In genomic region chr2:164073918-164074578, GRCm38 (mm10) we compare ENCODE assay signal across 8 mouse cellular contexts. TPM values are rescaled to one million over a fixed set of nuclear protein-coding genes. Genes with fewer than 3 reads are reported as not detected.
DNase-seq lines count a peak whose midpoint lies in the region; ATAC-seq and TF ChIP-seq lines count a peak whose summit lies in the region.

No protein-coding gene starts in this region.

- no peaks in the 10 kb centered on the region for H3K27me3 ChIP-seq in embryonic facial prominence, embryonic 15.5 days
- H3K27me3 ChIP-seq in kidney, embryonic 14.5 days (ENCODE audit: control insufficient read depth, insufficient read depth, low read length): no peaks in the 10 kb centered on the region
- H3K27me3 ChIP-seq in limb, embryonic 15.5 days: no peaks in the 10 kb centered on the region

- H3K4me1 ChIP-seq in bone marrow, adult 2 months (ENCODE audit: control insufficient read depth, insufficient read depth, low read length): peaks cover 6% of the 10 kb centered on the region
- peaks cover 25% of the 10 kb centered on the region for H3K4me1 ChIP-seq in embryonic facial prominence, embryonic 15.5 days
- peaks cover 18% of the 10 kb centered on the region for H3K4me1 ChIP-seq in kidney, embryonic 14.5 days (ENCODE audit: control insufficient read depth, insufficient read depth, low read length)
- peaks cover 22% of the 10 kb centered on the region for H3K4me1 ChIP-seq in limb, embryonic 15.5 days

- peak overlapping the region; percentile 92 for H3K4me3 ChIP-seq in bone marrow, adult 2 months (replicated peaks; ENCODE audit: control insufficient read depth, low read depth, low read length)
- peak overlapping the region; percentile 91 for H3K4me3 ChIP-seq in embryonic facial prominence, embryonic 15.5 days (replicated peaks)
- H3K4me3 ChIP-seq in kidney, embryonic 14.5 days (ENCODE audit: low read length): peak overlapping the region; percentile 84
- peak overlapping the region; percentile 96 for H3K4me3 ChIP-seq in limb, embryonic 15.5 days

- peak overlapping the region; percentile 80 for H3K9ac ChIP-seq in embryonic facial prominence, embryonic 15.5 days
- peak overlapping the region; percentile 79 for H3K9ac ChIP-seq in kidney, embryonic 14.5 days (ENCODE audit: low read depth, low read length)
- peak overlapping the region; percentile 77 for H3K9ac ChIP-seq in limb, embryonic 15.5 days

- peak; percentile 79 for TF ChIP-seq CTCF in bone marrow, adult 2 months (IDR thresholded peaks at IDR 0.05; ENCODE audit: control insufficient read depth, insufficient read depth, low read length)

- H3K36me3 ChIP-seq in embryonic facial prominence, embryonic 15.5 days: no peaks in the 10 kb centered on the region
- H3K36me3 ChIP-seq in kidney, embryonic 14.5 days (ENCODE audit: control insufficient read depth, insufficient read depth, low read length): no peaks in the 10 kb centered on the region
- H3K36me3 ChIP-seq in limb, embryonic 15.5 days: no peaks in the 10 kb centered on the region

- WGBS in bone marrow, adult 2 months: under 1% methylated on average over 48 of the region's 48 CpGs
- under 1% methylated on average over 48 of the region's 48 CpGs for WGBS in embryonic facial prominence, embryonic 15.5 days
- under 1% methylated on average over 48 of the region's 48 CpGs for WGBS in kidney, embryonic 14.5 days
- WGBS in limb, embryonic 15.5 days: under 1% methylated on average over 48 of the region's 48 CpGs

- TF ChIP-seq POLR2A in bone marrow, adult 2 months (IDR thresholded peaks at IDR 0.05; ENCODE audit: borderline replicate concordance, control insufficient read depth, low read depth, low read length): peak; percentile 99

- DNase-seq in 416B (ENCODE audit: low read depth): peak; percentile 96
- peak; percentile 97 to 98 for DNase-seq in heart, adult 9 months (ENCODE audit: low spot score in 2 of 2)
- peak; percentile 96 to 99 for DNase-seq in monocyte, adult 2 months (ENCODE audit: low read depth in 1 of 2, low spot score in 2 of 2)
- DNase-seq in spleen, postnatal 36 days (ENCODE audit: low spot score in 2 of 2): peak; percentile 98 to 99

- H3K4me2 ChIP-seq in embryonic facial prominence, embryonic 15.5 days (replicated peaks): peak overlapping the region; percentile 88
- H3K4me2 ChIP-seq in kidney, embryonic 14.5 days (replicated peaks; ENCODE audit: low read depth, low read length): peak overlapping the region; percentile 73
- peak overlapping the region; percentile 66 for H3K4me2 ChIP-seq in limb, embryonic 15.5 days

- ATAC-seq in embryonic facial prominence, embryonic 15.5 days (ENCODE audit: insufficient number of reproducible peaks, low FRiP score, low TSS enrichment, low read depth): peak; percentile 85
- peak; percentile 72 for ATAC-seq in kidney, embryonic 14.5 days (ENCODE audit: low FRiP score, low TSS enrichment)
- peak; percentile 76 for ATAC-seq in limb, embryonic 15.5 days (ENCODE audit: insufficient number of reproducible peaks, low FRiP score, low TSS enrichment, low read depth)

- H3K27ac ChIP-seq in bone marrow, adult 2 months (ENCODE audit: control insufficient read depth, insufficient read depth, low read depth, low read length, poor library complexity): peak overlapping the region; percentile 97
- H3K27ac ChIP-seq in embryonic facial prominence, embryonic 15.5 days (replicated peaks): peak overlapping the region; percentile 68
- peak overlapping the region; percentile 49; the same call in 1 of the 2 replicates for H3K27ac ChIP-seq in kidney, embryonic 14.5 days (ENCODE audit: low read depth, low read length)
- H3K27ac ChIP-seq in limb, embryonic 15.5 days: peak overlapping the region; percentile 75

- no peaks in the 10 kb centered on the region for H3K9me3 ChIP-seq in embryonic facial prominence, embryonic 15.5 days (replicated peaks)
- H3K9me3 ChIP-seq in kidney, embryonic 14.5 days (ENCODE audit: control insufficient read depth, low read length): no peaks in the 10 kb centered on the region
- no peaks in the 10 kb centered on the region for H3K9me3 ChIP-seq in limb, embryonic 15.5 days

RNA-seq across cellular contexts. Expression of gene Tomm34, which starts 3.1 kb away (rescaled TPM):
- polyA plus RNA-seq in bone marrow, adult 2 months (2011; ENCODE audit: insufficient read depth, insufficient read length, low replicate concordance, missing spikeins): 34.6 and 50.9 TPM in 2 replicates
- polyA plus RNA-seq in embryonic facial prominence, embryonic 15.5 days (2015; fragmentation: Nextera tagmentation; extraction: Ambion mirVana): 59.1 and 66.0 TPM in 2 replicates
- 63.4 and 70.5 TPM in 2 replicates for polyA plus RNA-seq in kidney, embryonic 14.5 days (2014; fragmentation: Nextera tagmentation; extraction: Ambion mirVana)
- 49.1 and 53.7 TPM in 2 replicates for polyA plus RNA-seq in limb, embryonic 15.5 days (2015; fragmentation: Nextera tagmentation; extraction: Ambion mirVana)

RNA-seq across cellular contexts. Expression of gene Stk4, which starts 3.9 kb away (rescaled TPM):
- polyA plus RNA-seq in bone marrow, adult 2 months (2011; ENCODE audit: insufficient read depth, insufficient read length, low replicate concordance, missing spikeins): 27.5 and 28.7 TPM in 2 replicates
- 18.2 and 18.7 TPM in 2 replicates for polyA plus RNA-seq in embryonic facial prominence, embryonic 15.5 days (2015; fragmentation: Nextera tagmentation; extraction: Ambion mirVana)
- 24.1 and 36.5 TPM in 2 replicates for polyA plus RNA-seq in kidney, embryonic 14.5 days (2014; fragmentation: Nextera tagmentation; extraction: Ambion mirVana)
- polyA plus RNA-seq in limb, embryonic 15.5 days (2015; fragmentation: Nextera tagmentation; extraction: Ambion mirVana): 17.7 and 19.6 TPM in 2 replicates

RNA-seq across cellular contexts. Expression of gene Pabpc1l, which starts 48.8 kb away (rescaled TPM):
- 8.6 and 10.8 TPM in 2 replicates for polyA plus RNA-seq in bone marrow, adult 2 months (2011; ENCODE audit: insufficient read depth, insufficient read length, low replicate concordance, missing spikeins)
- polyA plus RNA-seq in embryonic facial prominence, embryonic 15.5 days (2015; fragmentation: Nextera tagmentation; extraction: Ambion mirVana): 2.0 and 2.1 TPM in 2 replicates
- 2.7 and 3.4 TPM in 2 replicates for polyA plus RNA-seq in kidney, embryonic 14.5 days (2014; fragmentation: Nextera tagmentation; extraction: Ambion mirVana)
- 1.5 and 2.8 TPM in 2 replicates for polyA plus RNA-seq in limb, embryonic 15.5 days (2015; fragmentation: Nextera tagmentation; extraction: Ambion mirVana)

Comparison
In these comparisons a context has a peak if more than half of its experiments do, and no peak if none do; other contexts are left out.
1. Peak in every context shown above with its lines: DNase-seq, ATAC-seq, H3K4me3 ChIP-seq and H3K27ac ChIP-seq.